12 mouse cellular contexts compared by ENCODE assay signal in genomic region chr1:83665326-83665725, GRCm38 (mm10).
DNase-seq lines count a peak whose midpoint lies in the region.
"Had no signal": no experiment of that assay in that cellular context is flagged by ENCODE, and none has a peak within 500 bp of the region (broad histone marks: within the 10 kb centered on the region; RNA-seq: fewer than 3 reads in every experiment).

No protein-coding gene starts in this region.

- DNase-seq in cerebellum, postnatal 14 days, result peak; percentile 33 to 41
- DNase-seq in cerebellum, postnatal 25 days, result no peak
- DNase-seq in layer of hippocampus, adult 9-11 months, result peak; percentile 4
- DNase-seq in layer of hippocampus, adult 11-12 months (ENCODE audit: low spot score), result no peak
- DNase-seq: adrenal gland, adult 2 months; adrenal gland, postnatal 10 days; adrenal gland, postnatal 25 days; cerebellum, adult 11-12 months; cerebellum, adult 2 months; cerebellum, adult 9-10 months; cerebellum, postnatal 36 days; embryo, embryonic 11 days had no signal

Comparison
In these comparisons a context has a peak if more than half of its experiments do, and no peak if none do; other contexts are left out.
1. DNase-seq: peak in cerebellum, postnatal 14 days (2 of 2) and layer of hippocampus, adult 9-11 months (single experiment); none in cerebellum, postnatal 25 days (0 of 2) and layer of hippocampus, adult 11-12 months (single experiment).